Mouse (Mus musculus): ENCODE measurements around the gene Fem1b. TPM values are rescaled to one million over a fixed set of nuclear protein-coding genes. Genes with fewer than 3 reads are reported as not detected.
A peak's percentile ranks its signal among the peaks of the same experiment; 100 is the strongest.

The Fem1b gene
- polyA plus RNA-seq, 1 experiment from 2014 or later: 41.1 TPM

- Histone ChIP-seq H3K9me3 (replicated peaks; ENCODE audit: control insufficient read depth, low read length) (no peaks in the 10 kb centered on the region), H3K9ac (replicated peaks; ENCODE audit: low read length) (no peak overlapping the region), H3K27me3 (ENCODE audit: control insufficient read depth, insufficient read depth, low read length) (no peaks in the 10 kb centered on the region), H3K36me3 (replicated peaks; ENCODE audit: control insufficient read depth, insufficient read depth, low read depth, low read length) (no peaks in the 10 kb centered on the region), H3K4me1 (ENCODE audit: control insufficient read depth, insufficient read depth, low read length) (no peaks in the 10 kb centered on the region), H3K4me2 (ENCODE audit: low read depth, low read length) (no peak overlapping the region), H3K4me3 (ENCODE audit: low read depth, low read length) (no peak overlapping the region), H3K27ac (replicated peaks; ENCODE audit: low read depth, low read length) (no peak overlapping the region)
- 36% methylated on average over 16 of the region's 16 CpGs for WGBS
- 0 out of 2 replicates have a peak, but pooled peaks have one; percentile 9 for ATAC-seq (replicated peaks; ENCODE audit: insufficient number of reproducible peaks, low FRiP score, low TSS enrichment, low read depth)
- peak; percentile 40 for DNase-seq (ENCODE audit: low spot score)
These were observed 28.6 kb downstream of the Fem1b start for GRCm38 (mm10) chr9:62782976-62783781.

GRCm38 (mm10) chr9:62781965-62782364 lies 29.8 kb downstream of the Fem1b start:
- 73% methylated on average over 3 of the region's 3 CpGs for WGBS
- no peak for ATAC-seq (replicated peaks; ENCODE audit: insufficient number of reproducible peaks, low FRiP score, low TSS enrichment, low read depth)

GRCm38 (mm10) chr9:62778721-62779120 lies 33.0 kb downstream of the Fem1b start:
- no peaks in the 10 kb centered on the region for H3K9me3 ChIP-seq (replicated peaks; ENCODE audit: control insufficient read depth, low read length)
- no peaks in the 10 kb centered on the region for H3K4me1 ChIP-seq (ENCODE audit: control insufficient read depth, insufficient read depth, low read length)
- H3K27ac ChIP-seq (replicated peaks; ENCODE audit: low read depth, low read length): no peak overlapping the region
- ATAC-seq (replicated peaks; ENCODE audit: insufficient number of reproducible peaks, low FRiP score, low TSS enrichment, low read depth) (no peak), DNase-seq (ENCODE audit: low spot score) (no peak)
- no peak overlapping the region for H3K4me3 ChIP-seq (ENCODE audit: low read depth, low read length)
- H3K9ac ChIP-seq (replicated peaks; ENCODE audit: low read length): no peak overlapping the region
- WGBS: 91% methylated on average over 9 of the region's 9 CpGs
- H3K36me3 ChIP-seq (replicated peaks; ENCODE audit: control insufficient read depth, insufficient read depth, low read depth, low read length): no peaks in the 10 kb centered on the region
- H3K4me2 ChIP-seq (ENCODE audit: low read depth, low read length): no peak overlapping the region
- no peaks in the 10 kb centered on the region for H3K27me3 ChIP-seq (ENCODE audit: control insufficient read depth, insufficient read depth, low read length)

More at GRCm38 (mm10) chr9:62781965-62782364, 29.8 kb downstream of the Fem1b start:
- Histone ChIP-seq H3K4me1 (ENCODE audit: control insufficient read depth, insufficient read depth, low read length) (no peaks in the 10 kb centered on the region), H3K27me3 (ENCODE audit: control insufficient read depth, insufficient read depth, low read length) (no peaks in the 10 kb centered on the region), H3K4me2 (ENCODE audit: low read depth, low read length) (no peak overlapping the region), H3K4me3 (ENCODE audit: low read depth, low read length) (no peak overlapping the region), H3K27ac (replicated peaks; ENCODE audit: low read depth, low read length) (no peak overlapping the region), H3K9me3 (replicated peaks; ENCODE audit: control insufficient read depth, low read length) (no peaks in the 10 kb centered on the region), H3K36me3 (replicated peaks; ENCODE audit: control insufficient read depth, insufficient read depth, low read depth, low read length) (no peaks in the 10 kb centered on the region), H3K9ac (replicated peaks; ENCODE audit: low read length) (no peak overlapping the region)
- DNase-seq (ENCODE audit: low spot score): no peak

- Histone ChIP-seq H3K4me3 (ENCODE audit: low read depth, low read length) (no peak overlapping the region), H3K9ac (replicated peaks; ENCODE audit: low read length) (no peak overlapping the region), H3K4me1 (ENCODE audit: control insufficient read depth, insufficient read depth, low read length) (no peaks in the 10 kb centered on the region), H3K36me3 (replicated peaks; ENCODE audit: control insufficient read depth, insufficient read depth, low read depth, low read length) (no peaks in the 10 kb centered on the region), H3K27ac (replicated peaks; ENCODE audit: low read depth, low read length) (no peak overlapping the region), H3K9me3 (replicated peaks; ENCODE audit: control insufficient read depth, low read length) (no peaks in the 10 kb centered on the region), H3K4me2 (ENCODE audit: low read depth, low read length) (no peak overlapping the region), H3K27me3 (ENCODE audit: control insufficient read depth, insufficient read depth, low read length) (no peaks in the 10 kb centered on the region)
- peak; percentile 43; the same call in 1 of the 2 replicates for ATAC-seq (replicated peaks; ENCODE audit: insufficient number of reproducible peaks, low FRiP score, low TSS enrichment, low read depth)
- peak; percentile 81 for DNase-seq (ENCODE audit: low spot score)
- 7% methylated on average over 5 of the region's 5 CpGs for WGBS
These were observed 34.3 kb downstream of the Fem1b start for GRCm38 (mm10) chr9:62777461-62777860.

- Histone ChIP-seq H3K36me3 (replicated peaks; ENCODE audit: control insufficient read depth, insufficient read depth, low read depth, low read length) (no peaks in the 10 kb centered on the region), H3K4me2 (ENCODE audit: low read depth, low read length) (no peak overlapping the region), H3K9me3 (replicated peaks; ENCODE audit: control insufficient read depth, low read length) (no peaks in the 10 kb centered on the region), H3K27ac (replicated peaks; ENCODE audit: low read depth, low read length) (no peak overlapping the region), H3K4me3 (ENCODE audit: low read depth, low read length) (no peak overlapping the region), H3K9ac (replicated peaks; ENCODE audit: low read length) (no peak overlapping the region), H3K27me3 (ENCODE audit: control insufficient read depth, insufficient read depth, low read length) (no peaks in the 10 kb centered on the region), H3K4me1 (ENCODE audit: control insufficient read depth, insufficient read depth, low read length) (no peaks in the 10 kb centered on the region)
- DNase-seq (ENCODE audit: low spot score) (peak; percentile 21), ATAC-seq (replicated peaks; ENCODE audit: insufficient number of reproducible peaks, low FRiP score, low TSS enrichment, low read depth) (no peak)
- 36% methylated on average over 4 of the region's 4 CpGs for WGBS
These were observed 36.3 kb downstream of the Fem1b start for GRCm38 (mm10) chr9:62775464-62775863.

- Histone ChIP-seq H3K9me3 (replicated peaks; ENCODE audit: control insufficient read depth, low read length) (no peaks in the 10 kb centered on the region), H3K4me1 (ENCODE audit: control insufficient read depth, insufficient read depth, low read length) (no peaks in the 10 kb centered on the region), H3K9ac (replicated peaks; ENCODE audit: low read length) (no peak overlapping the region), H3K27me3 (ENCODE audit: control insufficient read depth, insufficient read depth, low read length) (no peaks in the 10 kb centered on the region), H3K27ac (replicated peaks; ENCODE audit: low read depth, low read length) (no peak overlapping the region), H3K4me3 (ENCODE audit: low read depth, low read length) (no peak overlapping the region), H3K36me3 (replicated peaks; ENCODE audit: control insufficient read depth, insufficient read depth, low read depth, low read length) (no peaks in the 10 kb centered on the region), H3K4me2 (ENCODE audit: low read depth, low read length) (no peak overlapping the region)
- DNase-seq (ENCODE audit: low spot score) (no peak), ATAC-seq (replicated peaks; ENCODE audit: insufficient number of reproducible peaks, low FRiP score, low TSS enrichment, low read depth) (no peak)
- 79% methylated on average over 8 of the region's 8 CpGs for WGBS
These were observed 39.0 kb downstream of the Fem1b start for GRCm38 (mm10) chr9:62772746-62773145.

GRCm38 (mm10) chr9:62768361-62768760 lies 43.4 kb downstream of the Fem1b start:
- Histone ChIP-seq H3K9ac (replicated peaks; ENCODE audit: low read length) (no peak overlapping the region), H3K9me3 (replicated peaks; ENCODE audit: control insufficient read depth, low read length) (no peaks in the 10 kb centered on the region), H3K36me3 (replicated peaks; ENCODE audit: control insufficient read depth, insufficient read depth, low read depth, low read length) (no peaks in the 10 kb centered on the region), H3K27me3 (ENCODE audit: control insufficient read depth, insufficient read depth, low read length) (no peaks in the 10 kb centered on the region), H3K4me2 (ENCODE audit: low read depth, low read length) (no peak overlapping the region), H3K4me3 (ENCODE audit: low read depth, low read length) (no peak overlapping the region), H3K27ac (replicated peaks; ENCODE audit: low read depth, low read length) (no peak overlapping the region), H3K4me1 (ENCODE audit: control insufficient read depth, insufficient read depth, low read length) (no peaks in the 10 kb centered on the region)
- DNase-seq (ENCODE audit: low spot score): no peak
- 76% methylated on average over 5 of the region's 5 CpGs for WGBS
- ATAC-seq (replicated peaks; ENCODE audit: insufficient number of reproducible peaks, low FRiP score, low TSS enrichment, low read depth): no peak

- no peaks in the 10 kb centered on the region for H3K27me3 ChIP-seq (ENCODE audit: control insufficient read depth, insufficient read depth, low read length)
- 74% methylated on average over 17 of the region's 17 CpGs for WGBS
- no peaks in the 10 kb centered on the region for H3K9me3 ChIP-seq (replicated peaks; ENCODE audit: control insufficient read depth, low read length)
- H3K4me2 ChIP-seq (ENCODE audit: low read depth, low read length): no peak overlapping the region
- H3K4me3 ChIP-seq (ENCODE audit: low read depth, low read length): no peak overlapping the region
- no peak overlapping the region for H3K27ac ChIP-seq (replicated peaks; ENCODE audit: low read depth, low read length)
- H3K4me1 ChIP-seq (ENCODE audit: control insufficient read depth, insufficient read depth, low read length): no peaks in the 10 kb centered on the region
- H3K36me3 ChIP-seq (replicated peaks; ENCODE audit: control insufficient read depth, insufficient read depth, low read depth, low read length): no peaks in the 10 kb centered on the region
- ATAC-seq (replicated peaks; ENCODE audit: insufficient number of reproducible peaks, low FRiP score, low TSS enrichment, low read depth): no peak
- no peak overlapping the region for H3K9ac ChIP-seq (replicated peaks; ENCODE audit: low read length)
- no peak for DNase-seq (ENCODE audit: low spot score)
These were observed 44.3 kb downstream of the Fem1b start for GRCm38 (mm10) chr9:62767464-62767863.
